Mouse (Mus musculus) lung, postnatal 0 days (tissue): ENCODE data around the gene Olfr827. TPM values are rescaled to one million over a fixed set of nuclear protein-coding genes. Genes with fewer than 3 reads are reported as not detected.

Experiments
- ATAC-seq: fragments of 200-750 bp; cut with Nextera tagmentation; 2 replicates; pipeline ENCODE4 v1.8.0; 2017; ENCODE audit warnings: moderate library complexity
- DNase-seq: peaks from one replicate; pipeline ENCODE4 v3.0.0-alpha.2; 2016; ENCODE audit warnings: low spot score
- H3K27ac ChIP-seq: fragments of 300-500 bp; sonication (generic); 2 replicates; pipeline ENCODE4 v1.5.1; 2014; ENCODE audit warnings: antibody characterized with exemption, mild to moderate bottlenecking, low read length, mixed read lengths
- H3K27me3 ChIP-seq: fragments of 300-500 bp; sonication (generic); replicated peaks from 2 replicates; pipeline ENCODE4 v1.6.1; 2014; ENCODE audit warnings: low read length, mixed read lengths; ENCODE audit not compliant: insufficient read depth
- H3K36me3 ChIP-seq: fragments of 300-500 bp; sonication (generic); 2 replicates; pipeline ENCODE4 v1.6.1; 2014; ENCODE audit warnings: low read length, mixed read lengths; ENCODE audit not compliant: insufficient read depth
- H3K4me1 ChIP-seq: fragments of 300-500 bp; sonication (generic); 2 replicates; pipeline ENCODE4 v1.6.1; 2014; ENCODE audit warnings: antibody characterized with exemption, low read depth, low read length, mixed read lengths; ENCODE audit not compliant: insufficient read depth
- H3K4me2 ChIP-seq: fragments of 300-500 bp; sonication (generic); replicated peaks from 2 replicates; pipeline ENCODE4 v1.6.1; 2014; ENCODE audit warnings: low read depth, mild to moderate bottlenecking, low read length, moderate library complexity, mixed read lengths
- H3K4me3 ChIP-seq: fragments of 300-500 bp; sonication (generic); 2 replicates; pipeline ENCODE4 v1.5.1; 2014; ENCODE audit warnings: low read depth, low read length
- H3K9ac ChIP-seq: fragments of 300-500 bp; sonication (generic); replicated peaks from 2 replicates; pipeline ENCODE4 v1.6.1; 2014; ENCODE audit warnings: low read depth, mild to moderate bottlenecking
- H3K9me3 ChIP-seq: fragments of 300-500 bp; sonication (generic); 2 replicates; pipeline ENCODE4 v1.6.1; 2016; ENCODE audit warnings: low read length, mixed read lengths
- CTCF ChIP-seq: IDR thresholded peaks from 2 replicates; pipeline ENCODE4 v1.5.1; 2016; ENCODE audit warnings: antibody characterized with exemption, mild to moderate bottlenecking
- EP300 ChIP-seq: IDR thresholded peaks from 2 replicates; pipeline ENCODE4 v1.6.1; 2016; ENCODE audit warnings: antibody characterized with exemption, mild to moderate bottlenecking, control low read depth
- whole genome bisulfite sequencing: fragments of 180-500 bp; shearing (Covaris S2); extraction: QIAGEN DNeasy Blood & Tissue Kit; methylation state at CpG from one replicate; pipeline ENCODE4 v1.1.7; 2014; 5-methylcytosine and 5-hydroxymethylcytosine counted together
- polyA plus RNA-seq: library from polyadenylated mRNA; unstranded; fragments of >200 nt; fragmentation: Nextera tagmentation; extraction: Ambion mirVana; gene quantifications from 2 replicates; pipeline ENCODE4 v1.2.1, GENCODE M21; 2015

The Olfr827 gene
- polyA plus RNA-seq, 1 experiment from 2014 or later: not detected

- Histone ChIP-seq H3K4me2 (no peak overlapping the region), H3K27ac (no peak overlapping the region), H3K36me3 (no peaks in the 10 kb centered on the region), H3K9me3 (no peaks in the 10 kb centered on the region), H3K27me3 (no peaks in the 10 kb centered on the region), H3K4me1 (no peaks in the 10 kb centered on the region), H3K4me3 (no peak overlapping the region), H3K9ac (no peak overlapping the region)
- DNase-seq (no peak), ATAC-seq (no peak)
- WGBS: 65% methylated on average over 1 of the region's 1 CpGs
- TF ChIP-seq EP300: no peak
- TF ChIP-seq CTCF: no peak
These were observed 17.9 kb upstream of the Olfr827 start for GRCm38 (mm10) chr10:130232117-130232516.

- 77% methylated on average over 5 of the region's 5 CpGs for WGBS
- Histone ChIP-seq H3K4me3 (no peak overlapping the region), H3K27ac (no peak overlapping the region), H3K36me3 (no peaks in the 10 kb centered on the region), H3K4me1 (no peaks in the 10 kb centered on the region), H3K4me2 (no peak overlapping the region), H3K9me3 (no peaks in the 10 kb centered on the region), H3K9ac (no peak overlapping the region), H3K27me3 (no peaks in the 10 kb centered on the region)
- TF ChIP-seq CTCF: no peak
- DNase-seq (no peak), ATAC-seq (no peak)
These were observed 15.4 kb upstream of the Olfr827 start for GRCm38 (mm10) chr10:130229584-130229983.

- DNase-seq (peak; percentile 43), ATAC-seq (no peak)
- TF ChIP-seq EP300 (no peak), CTCF (peak; percentile 79)
These were observed 14.0 kb upstream of the Olfr827 start for GRCm38 (mm10) chr10:130228246-130228645.

DNA sequence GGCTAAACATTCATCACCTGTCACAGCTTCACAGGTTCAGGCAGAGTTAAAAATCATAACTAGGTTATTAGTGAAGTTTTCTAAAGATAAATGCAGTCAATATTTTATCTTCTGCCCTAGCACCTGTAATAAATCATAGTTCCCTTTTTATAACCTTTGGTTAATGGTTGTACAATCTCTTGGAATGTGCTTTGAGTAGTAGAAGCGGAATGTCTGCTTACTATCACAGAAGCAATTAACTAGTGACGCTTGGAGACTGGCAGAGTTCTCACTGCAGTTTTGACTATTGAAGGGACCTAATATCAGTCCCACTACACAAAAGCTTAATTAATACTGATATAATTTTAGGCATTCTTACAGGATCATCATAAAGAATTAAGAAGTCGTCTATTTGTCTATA is 10.8 kb upstream of the Olfr827 start:
- Histone ChIP-seq H3K27ac (no peak overlapping the region), H3K9me3 (no peaks in the 10 kb centered on the region), H3K27me3 (no peaks in the 10 kb centered on the region), H3K4me1 (no peaks in the 10 kb centered on the region), H3K4me3 (no peak overlapping the region), H3K9ac (no peak overlapping the region), H3K36me3 (no peaks in the 10 kb centered on the region), H3K4me2 (no peak overlapping the region)
- TF ChIP-seq CTCF (no peak), EP300 (no peak)
- WGBS: 64% methylated on average over 3 of the region's 3 CpGs
- ATAC-seq (no peak), DNase-seq (no peak)

More at GRCm38 (mm10) chr10:130228246-130228645, 14.0 kb upstream of the Olfr827 start:
- no peak overlapping the region for H3K4me2 ChIP-seq
- no peaks in the 10 kb centered on the region for H3K27me3 ChIP-seq
- 3% methylated on average over 1 of the region's 1 CpGs for WGBS
- H3K36me3 ChIP-seq: no peaks in the 10 kb centered on the region
- H3K9me3 ChIP-seq: no peaks in the 10 kb centered on the region
- no peaks in the 10 kb centered on the region for H3K4me1 ChIP-seq
- no peak overlapping the region for H3K9ac ChIP-seq
- H3K4me3 ChIP-seq: no peak overlapping the region
- H3K27ac ChIP-seq: no peak overlapping the region

GRCm38 (mm10) chr10:130184086-130184485 is 30.1 kb downstream of the Olfr827 start, which contains the start of gene Olfr826:
TSS of gene Olfr826 (minus strand) at chr10:130184186.
- Histone ChIP-seq H3K36me3 (no peaks in the 10 kb centered on the region), H3K4me1 (no peaks in the 10 kb centered on the region), H3K27ac (no peak within 1 kb of the TSS), H3K9ac (no peak within 1 kb of the TSS), H3K9me3 (no peaks in the 10 kb centered on the region), H3K27me3 (no peaks in the 10 kb centered on the region), H3K4me2 (no peak within 1 kb of the TSS), H3K4me3 (no peak within 1 kb of the TSS)
- TF ChIP-seq EP300 (no peak), CTCF (no peak)
- DNase-seq (no peak), ATAC-seq (no peak)
- 71% methylated on average over 1 of the region's 1 CpGs for WGBS

GRCm38 (mm10) chr10:130166666-130167065 is 47.5 kb downstream of the Olfr827 start, which contains the start of gene Olfr825:
TSS of gene Olfr825 (minus strand) at chr10:130166766.
- ATAC-seq: no peak
- TF ChIP-seq EP300: no peak
- no peak for TF ChIP-seq CTCF
- H3K27ac ChIP-seq: no peak within 1 kb of the TSS

GRCm38 (mm10) chr10:130165196-130165595 is 49.0 kb downstream of the Olfr827 start:
- H3K4me1 ChIP-seq: no peaks in the 10 kb centered on the region
- TF ChIP-seq EP300 (no peak), CTCF (no peak)
- H3K27me3 ChIP-seq: no peaks in the 10 kb centered on the region
- H3K27ac ChIP-seq: no peak overlapping the region
- no peaks in the 10 kb centered on the region for H3K9me3 ChIP-seq
- H3K4me3 ChIP-seq: no peak overlapping the region
- no peaks in the 10 kb centered on the region for H3K36me3 ChIP-seq
- no peak overlapping the region for H3K4me2 ChIP-seq
- H3K9ac ChIP-seq: no peak overlapping the region
- DNase-seq (no peak), ATAC-seq (no peak)

More at GRCm38 (mm10) chr10:130166666-130167065, 47.5 kb downstream of the Olfr827 start, which contains the start of gene Olfr825:
- Histone ChIP-seq H3K4me2 (no peak within 1 kb of the TSS), H3K27me3 (no peaks in the 10 kb centered on the region), H3K36me3 (no peaks in the 10 kb centered on the region), H3K9me3 (no peaks in the 10 kb centered on the region), H3K9ac (no peak within 1 kb of the TSS), H3K4me1 (no peaks in the 10 kb centered on the region), H3K4me3 (no peak within 1 kb of the TSS)
- no peak for DNase-seq

Other genes with a start within 250 kb of the Olfr827 start
- not detected in 2 replicates for gene Olfr819, start 247.1 kb downstream of the Olfr827 start, polyA plus RNA-seq
- gene Olfr247, start 238.3 kb downstream of the Olfr827 start, polyA plus RNA-seq: not detected in 2 replicates
- not detected in 2 replicates for gene Gm10310, start 229.3 kb downstream of the Olfr827 start, polyA plus RNA-seq
- gene Olfr820, start 201.8 kb downstream of the Olfr827 start, polyA plus RNA-seq: not detected in 2 replicates
- not detected in 2 replicates for gene Olfr821, start 184.1 kb downstream of the Olfr827 start, polyA plus RNA-seq
- not detected in 2 replicates for gene Olfr822, start 143.2 kb downstream of the Olfr827 start, polyA plus RNA-seq
- gene Olfr823, start 99.0 kb downstream of the Olfr827 start, polyA plus RNA-seq: not detected in 2 replicates
- not detected in 2 replicates for gene Olfr824, start 84.4 kb downstream of the Olfr827 start, polyA plus RNA-seq
- not detected in 2 replicates for gene Olfr825, start 47.6 kb downstream of the Olfr827 start, polyA plus RNA-seq
- not detected in 2 replicates for gene Olfr826, start 30.2 kb downstream of the Olfr827 start, polyA plus RNA-seq
- not detected in 2 replicates for gene Neurod4, start 65.8 kb upstream of the Olfr827 start, polyA plus RNA-seq
- gene Tespa1, start 108.5 kb upstream of the Olfr827 start, polyA plus RNA-seq: 0.35 and 0.68 TPM in 2 replicates
- not detected in 2 replicates for gene Vmn2r84, start 179.9 kb upstream of the Olfr827 start, polyA plus RNA-seq
- not detected in 2 replicates for gene Vmn2r85, start 215.3 kb upstream of the Olfr827 start, polyA plus RNA-seq
- gene Vmn2r86, start 241.6 kb upstream of the Olfr827 start, polyA plus RNA-seq: not detected in 2 replicates